Mouse (Mus musculus) heart, adult 9 months (tissue): ENCODE results near the gene Arl4d.
"Not testable (repeated sequence)": the region's sequence is repeated elsewhere in the genome, so short reads cannot be mapped to it uniquely, and the experiment has no call there.

ENCODE experiments used
- DNase-seq, 2 experiments: peaks; one replicate each; pipeline ENCODE4 v3.0.0; 2022; ENCODE audit warnings: low spot score in 2 of 2

Gene Arl4d

GRCm38 (mm10) chr11:101664825-101665635, at the start of gene Arl4d:
Gene Arl4d, plus strand, starts transcription at chr11:101665541.
- peak; percentile 96 to 98 for DNase-seq

GRCm38 (mm10) chr11:101616104-101616503, 49.2 kb upstream of the Arl4d start:
- DNase-seq = no peak

GRCm38 (mm10) chr11:101616948-101617767, 48.2 kb upstream of the Arl4d start:
- DNase-seq = no peak

- DNase-seq = no peak
Observed at GRCm38 (mm10) chr11:101617849-101618248, 47.5 kb upstream of the Arl4d start.

GRCm38 (mm10) chr11:101618596-101618995, 46.7 kb upstream of the Arl4d start:
- DNase-seq = no peak

GRCm38 (mm10) chr11:101620022-101620655, 45.2 kb upstream of the Arl4d start:
- DNase-seq = not testable (repeated sequence)

- DNase-seq = no peak
Observed at GRCm38 (mm10) chr11:101626649-101626994, 38.7 kb upstream of the Arl4d start.

GRCm38 (mm10) chr11:101626995-101627856, 38.1 kb upstream of the Arl4d start, which contains the start of gene Rdm1:
Gene Rdm1, plus strand, starts transcription at chr11:101627195.
- DNase-seq = peak; percentile 69 to 82

GRCm38 (mm10) chr11:101627857-101628559, 37.3 kb upstream of the Arl4d start:
- peak; percentile 82 to 87 for DNase-seq

GRCm38 (mm10) chr11:101628733-101629417, 36.5 kb upstream of the Arl4d start:
- not testable (repeated sequence) for DNase-seq

- DNase-seq = no peak
Observed at GRCm38 (mm10) chr11:101635660-101636059, 29.7 kb upstream of the Arl4d start.

- DNase-seq = no peak
Observed at GRCm38 (mm10) chr11:101639761-101640160, 25.6 kb upstream of the Arl4d start.

GRCm38 (mm10) chr11:101640857-101641709, 24.3 kb upstream of the Arl4d start:
- DNase-seq = peak; percentile 71 to 83

GRCm38 (mm10) chr11:101641710-101642642, 23.4 kb upstream of the Arl4d start:
- peak; percentile 17 to 35 for DNase-seq

GRCm38 (mm10) chr11:101642931-101643330, 22.4 kb upstream of the Arl4d start:
- no peak for DNase-seq

- no peak for DNase-seq
Observed at GRCm38 (mm10) chr11:101644591-101644990, 20.8 kb upstream of the Arl4d start.

- DNase-seq = not testable (repeated sequence)
Observed at GRCm38 (mm10) chr11:101645043-101645410, 20.3 kb upstream of the Arl4d start.
